Mouse (Mus musculus) lung, embryonic 16.5 days (tissue): ENCODE data around the gene Bcl11b. TPM values are rescaled to one million over a fixed set of nuclear protein-coding genes. Genes with fewer than 3 reads are reported as not detected.
A peak's percentile ranks its signal among the peaks of the same experiment; 100 is the strongest.

ENCODE experiments used
- ATAC-seq: fragments of 200-750 bp; cut with Nextera tagmentation; 2 replicates; pipeline ENCODE4 v1.8.0; 2017; ENCODE audit warnings: low read depth, mild to moderate bottlenecking, moderate library complexity
- H3K27ac ChIP-seq: fragments of 300-500 bp; sonication (generic); 2 replicates; pipeline ENCODE4 v1.5.1; 2014; ENCODE audit warnings: mild to moderate bottlenecking, control low read depth, low read length
- H3K27me3 ChIP-seq: fragments of 300-500 bp; sonication (generic); 2 replicates; pipeline ENCODE4 v1.6.1; 2014; ENCODE audit warnings: low read depth, low read length, mixed read lengths; ENCODE audit not compliant: control insufficient read depth, insufficient read depth
- H3K36me3 ChIP-seq: fragments of 300-500 bp; sonication (generic); 2 replicates; pipeline ENCODE4 v1.6.1; 2014; ENCODE audit warnings: low read length; ENCODE audit not compliant: control insufficient read depth, insufficient read depth
- H3K4me1 ChIP-seq: fragments of 300-500 bp; sonication (generic); replicated peaks from 2 replicates; pipeline ENCODE4 v1.6.1; 2014; ENCODE audit warnings: low read length, mixed read lengths; ENCODE audit not compliant: control insufficient read depth, insufficient read depth
- H3K4me2 ChIP-seq: fragments of 300-500 bp; sonication (generic); 2 replicates; pipeline ENCODE4 v1.6.1; 2014; ENCODE audit warnings: low read depth, low read length, control low read depth
- H3K4me3 ChIP-seq: fragments of 300-500 bp; sonication (generic); 2 replicates; pipeline ENCODE4 v1.5.1; 2014; ENCODE audit warnings: mild to moderate bottlenecking, low read length, control low read depth
- H3K9ac ChIP-seq: fragments of 300-500 bp; sonication (generic); 2 replicates; pipeline ENCODE4 v1.6.1; 2014; ENCODE audit warnings: low read length, control low read depth
- H3K9me3 ChIP-seq: fragments of 300-500 bp; sonication (generic); 2 replicates; pipeline ENCODE4 v1.6.1; 2016; ENCODE audit warnings: low read length; ENCODE audit not compliant: control insufficient read depth
- WGBS: fragments of 180-500 bp; shearing (Covaris S2); extraction: QIAGEN DNeasy Blood & Tissue Kit; methylation state at CpG from one replicate; pipeline ENCODE4 v1.1.7; 2014; 5-methylcytosine and 5-hydroxymethylcytosine counted together
- polyA plus RNA-seq: library from polyadenylated mRNA; unstranded; fragments of >200 nt; fragmentation: Nextera tagmentation; extraction: Ambion mirVana; gene quantifications from 2 replicates; pipeline ENCODE4 v1.2.1, GENCODE M21; 2015

Gene Bcl11b
- polyA plus RNA-seq, 1 experiment from 2014 or later = 2.1 TPM

- ATAC-seq = no peak
- WGBS = 88% methylated on average over 8 of the region's 8 CpGs
- Histone ChIP-seq H3K36me3 (no peaks in the 10 kb centered on the region), H3K27ac (no peak overlapping the region), H3K27me3 (no peaks in the 10 kb centered on the region), H3K4me2 (no peak overlapping the region), H3K4me1 (peaks cover 10% of the 10 kb centered on the region), H3K9ac (no peak overlapping the region), H3K9me3 (no peaks in the 10 kb centered on the region), H3K4me3 (no peak overlapping the region)
Measured at GRCm38 (mm10) chr12:107969126-107969525, 34.3 kb downstream of the Bcl11b start.

GRCm38 (mm10) chr12:107968331-107968730 is 35.1 kb downstream of the Bcl11b start:
- H3K27ac ChIP-seq = no peak overlapping the region
- WGBS = 81% methylated on average over 3 of the region's 3 CpGs
- no peak for ATAC-seq
- no peaks in the 10 kb centered on the region for H3K27me3 ChIP-seq
- peaks cover 7% of the 10 kb centered on the region for H3K4me1 ChIP-seq
- no peak overlapping the region for H3K4me3 ChIP-seq
- no peak overlapping the region for H3K4me2 ChIP-seq
- no peaks in the 10 kb centered on the region for H3K9me3 ChIP-seq
- no peaks in the 10 kb centered on the region for H3K36me3 ChIP-seq
- H3K9ac ChIP-seq = no peak overlapping the region

DNA sequence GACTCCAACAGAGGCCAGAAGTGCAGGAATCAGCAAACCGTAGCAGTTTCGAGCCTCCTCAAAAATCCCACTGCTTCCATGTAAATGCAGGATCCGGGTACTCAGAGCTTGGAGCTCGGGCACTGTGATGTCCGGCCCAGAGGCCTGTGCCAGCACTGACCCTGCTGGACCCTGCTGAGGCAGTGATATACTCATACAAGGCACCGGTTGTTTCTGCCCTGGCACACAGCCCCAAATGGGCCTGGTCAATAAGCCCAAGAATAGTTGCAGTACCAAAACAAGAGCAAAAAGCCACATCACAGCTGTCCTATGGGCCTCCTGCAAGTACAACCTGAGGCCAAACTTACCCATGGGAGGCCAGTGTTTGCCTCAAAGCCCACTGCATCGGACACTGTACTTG is 36.4 kb downstream of the Bcl11b start:
- 80% methylated on average over 7 of the region's 7 CpGs for WGBS
- Histone ChIP-seq H3K9me3 (no peaks in the 10 kb centered on the region), H3K4me3 (no peak overlapping the region), H3K27ac (no peak overlapping the region), H3K9ac (no peak overlapping the region), H3K27me3 (no peaks in the 10 kb centered on the region), H3K4me1 (peaks cover 3% of the 10 kb centered on the region; the same call in 1 of the 2 replicates), H3K4me2 (no peak overlapping the region), H3K36me3 (no peaks in the 10 kb centered on the region)
- ATAC-seq = no peak

GRCm38 (mm10) chr12:107965103-107965502 is 38.3 kb downstream of the Bcl11b start:
- H3K4me3 ChIP-seq = no peak overlapping the region
- 78% methylated on average over 12 of the region's 12 CpGs for WGBS
- no peaks in the 10 kb centered on the region for H3K9me3 ChIP-seq
- peaks cover 16% of the 10 kb centered on the region for H3K4me1 ChIP-seq
- no peak overlapping the region for H3K9ac ChIP-seq
- no peaks in the 10 kb centered on the region for H3K36me3 ChIP-seq
- H3K4me2 ChIP-seq = no peak overlapping the region
- no peaks in the 10 kb centered on the region for H3K27me3 ChIP-seq
- no peak overlapping the region for H3K27ac ChIP-seq
- ATAC-seq = no peak

DNA sequence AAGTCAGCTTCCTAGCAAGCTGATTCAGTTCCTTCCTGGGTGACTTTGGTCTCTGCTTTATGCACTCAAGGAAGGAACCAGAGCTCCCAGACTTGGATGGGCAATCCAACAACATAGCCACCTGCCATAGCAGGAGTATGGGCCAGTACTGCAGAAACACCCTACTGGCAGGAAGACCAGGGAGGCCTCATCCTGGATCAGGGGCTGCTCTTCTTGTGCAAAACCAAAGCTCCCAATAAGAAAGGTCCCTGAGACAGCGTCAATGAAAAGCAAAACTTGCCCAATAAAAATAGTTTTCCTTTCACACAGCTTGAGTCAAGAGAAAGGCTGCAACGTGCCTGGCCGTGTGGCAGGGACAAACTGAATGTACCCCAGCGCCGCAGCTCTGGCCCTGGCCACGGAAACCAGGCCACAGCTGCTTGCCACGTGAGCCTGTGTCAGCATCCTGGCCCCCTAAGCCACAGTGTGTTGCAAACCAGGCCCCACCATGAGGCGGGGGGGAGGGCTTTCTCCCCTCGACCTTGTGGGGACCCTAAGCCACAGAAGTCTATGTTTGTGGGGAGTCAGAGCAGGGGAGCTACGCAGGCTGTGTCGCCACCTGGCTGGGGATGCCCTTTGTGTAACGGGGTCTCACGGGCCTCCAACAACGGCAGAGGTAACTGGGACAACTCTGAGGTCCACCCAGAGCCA is 38.9 kb downstream of the Bcl11b start:
- no peak overlapping the region for H3K9ac ChIP-seq
- ATAC-seq = no peak
- no peaks in the 10 kb centered on the region for H3K27me3 ChIP-seq
- H3K4me2 ChIP-seq = no peak overlapping the region
- no peak overlapping the region for H3K27ac ChIP-seq
- WGBS = 79% methylated on average over 14 of the region's 14 CpGs
- no peaks in the 10 kb centered on the region for H3K9me3 ChIP-seq
- H3K36me3 ChIP-seq = no peaks in the 10 kb centered on the region
- no peak overlapping the region for H3K4me3 ChIP-seq
- peaks cover 16% of the 10 kb centered on the region for H3K4me1 ChIP-seq

DNA sequence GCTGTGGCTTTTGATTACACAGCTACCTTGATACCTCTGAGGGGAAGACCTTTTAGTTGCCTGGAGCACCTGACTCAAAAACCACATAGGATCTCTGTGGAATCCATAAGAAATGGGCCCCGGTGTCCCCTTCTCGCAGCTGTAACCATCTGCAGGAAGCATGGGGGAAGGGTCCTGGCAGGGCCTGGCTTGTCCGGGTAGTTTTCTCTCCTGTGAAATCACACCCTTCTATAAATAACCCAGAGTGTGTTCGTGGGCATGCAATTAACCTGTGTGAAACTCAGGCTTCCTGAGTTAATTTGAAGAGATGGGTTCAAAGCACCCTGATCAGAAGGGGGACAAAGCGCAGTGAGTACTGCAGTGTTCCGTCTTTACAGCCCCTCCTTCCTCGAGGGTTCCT is 40.5 kb downstream of the Bcl11b start:
- Histone ChIP-seq H3K9ac (no peak overlapping the region), H3K4me1 (peaks cover 16% of the 10 kb centered on the region)

DNA sequence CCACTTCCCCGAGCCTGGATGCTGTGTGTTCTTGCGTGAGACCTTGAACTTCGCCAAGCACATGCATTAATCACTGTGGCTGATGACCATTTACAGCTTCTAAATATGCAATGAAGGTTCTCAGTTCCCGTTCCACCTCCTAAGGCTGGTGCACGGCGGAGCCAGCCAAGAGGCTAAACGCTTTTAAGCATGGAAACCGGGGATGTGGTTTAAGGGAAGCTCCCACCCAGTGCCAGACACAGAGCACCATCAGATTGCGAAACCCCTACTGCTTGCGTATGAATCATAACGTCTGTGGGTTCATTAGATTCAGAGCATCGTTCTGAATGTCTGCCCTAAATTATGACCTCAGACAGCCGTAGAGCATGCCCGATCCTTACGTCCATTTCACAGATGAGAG is 41.6 kb downstream of the Bcl11b start:
- H3K9me3 ChIP-seq = no peaks in the 10 kb centered on the region
- H3K9ac ChIP-seq = no peak overlapping the region
- no peak for ATAC-seq
- no peak overlapping the region for H3K4me2 ChIP-seq
- no peak overlapping the region for H3K4me3 ChIP-seq
- H3K27me3 ChIP-seq = no peaks in the 10 kb centered on the region
- H3K27ac ChIP-seq = no peak overlapping the region
- peaks cover 16% of the 10 kb centered on the region for H3K4me1 ChIP-seq
- H3K36me3 ChIP-seq = no peaks in the 10 kb centered on the region
- 62% methylated on average over 15 of the region's 15 CpGs for WGBS

More for the DNA sequence above, 40.5 kb downstream of the Bcl11b start:
- ATAC-seq = no peak
- 39% methylated on average over 7 of the region's 7 CpGs for WGBS
- Histone ChIP-seq H3K4me2 (no peak overlapping the region), H3K36me3 (no peaks in the 10 kb centered on the region), H3K9me3 (no peaks in the 10 kb centered on the region), H3K27me3 (no peaks in the 10 kb centered on the region), H3K27ac (no peak overlapping the region), H3K4me3 (no peak overlapping the region)

GRCm38 (mm10) chr12:107960789-107961491 is 42.5 kb downstream of the Bcl11b start:
- Histone ChIP-seq H3K36me3 (no peaks in the 10 kb centered on the region), H3K4me3 (no peak overlapping the region), H3K9ac (no peak overlapping the region), H3K27ac (no peak overlapping the region), H3K9me3 (no peaks in the 10 kb centered on the region), H3K27me3 (no peaks in the 10 kb centered on the region), H3K4me2 (no peak overlapping the region), H3K4me1 (peaks cover 16% of the 10 kb centered on the region)
- 31% methylated on average over 12 of the region's 12 CpGs for WGBS
- peak; percentile 84 for ATAC-seq

- no peak overlapping the region for H3K4me2 ChIP-seq
- no peak for ATAC-seq
Measured at GRCm38 (mm10) chr12:107960365-107960764, 43.0 kb downstream of the Bcl11b start.

More at GRCm38 (mm10) chr12:107960365-107960764, 43.0 kb downstream of the Bcl11b start:
- Histone ChIP-seq H3K9me3 (no peaks in the 10 kb centered on the region), H3K4me3 (no peak overlapping the region), H3K27me3 (no peaks in the 10 kb centered on the region), H3K9ac (no peak overlapping the region), H3K4me1 (peaks cover 16% of the 10 kb centered on the region), H3K27ac (no peak overlapping the region), H3K36me3 (no peaks in the 10 kb centered on the region)
- WGBS = 68% methylated on average over 14 of the region's 14 CpGs
